Mouse (Mus musculus) gastrocnemius, adult 18-20 months (tissue): ENCODE results near the gene Zfp217. TPM values are rescaled to one million over a fixed set of nuclear protein-coding genes. Genes with fewer than 3 reads are reported as not detected.

Experiments
- DNase-seq: peaks from one replicate; pipeline ENCODE4 v3.0.0; 2021; ENCODE audit warnings: low spot score
- total RNA-seq, 2 experiments: library from RNA; stranded (reverse); gene quantifications; 2 replicates each; pipeline ENCODE4 v1.2.3; 2021

Gene Zfp217
- total RNA-seq, 2 experiments from 2014 or later: 3.8 to 5.5 TPM

DNA sequence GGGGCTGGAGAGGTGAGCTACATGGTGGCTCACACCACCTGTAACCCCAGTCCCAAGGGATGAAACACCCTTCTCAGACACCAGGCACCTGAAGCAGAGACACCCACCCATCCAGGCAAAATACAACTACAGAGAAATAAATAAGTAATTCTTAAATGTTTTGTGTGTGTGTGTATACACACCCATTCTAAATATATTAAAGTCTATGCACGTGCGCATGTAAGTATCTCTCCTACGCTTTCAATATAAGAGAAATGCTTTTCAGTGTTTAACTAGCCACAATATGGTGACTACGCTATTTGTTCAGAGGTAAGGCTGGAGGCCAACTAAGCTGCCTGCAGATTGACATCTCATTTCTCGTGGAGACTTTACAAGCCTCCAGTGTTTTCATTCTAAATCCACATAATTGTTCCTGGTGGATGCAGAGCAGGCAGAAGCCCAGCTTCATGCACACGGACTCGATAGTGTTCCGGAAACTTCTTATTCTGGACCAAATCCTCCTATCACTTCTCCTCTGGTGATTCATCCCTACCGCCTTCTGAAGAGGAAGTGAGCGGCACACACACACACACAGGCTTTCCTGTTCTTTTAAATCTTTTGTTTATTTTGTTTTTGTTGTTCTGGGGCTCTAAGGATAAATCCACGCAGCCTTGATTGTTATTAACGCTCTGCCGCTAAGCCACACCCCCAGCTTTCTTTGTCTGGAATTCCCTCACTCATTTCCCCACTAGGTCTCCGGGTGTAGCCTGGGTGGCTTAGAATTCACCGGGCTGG is 12.1 kb upstream of the Zfp217 start:
- DNase-seq: no peak

DNA sequence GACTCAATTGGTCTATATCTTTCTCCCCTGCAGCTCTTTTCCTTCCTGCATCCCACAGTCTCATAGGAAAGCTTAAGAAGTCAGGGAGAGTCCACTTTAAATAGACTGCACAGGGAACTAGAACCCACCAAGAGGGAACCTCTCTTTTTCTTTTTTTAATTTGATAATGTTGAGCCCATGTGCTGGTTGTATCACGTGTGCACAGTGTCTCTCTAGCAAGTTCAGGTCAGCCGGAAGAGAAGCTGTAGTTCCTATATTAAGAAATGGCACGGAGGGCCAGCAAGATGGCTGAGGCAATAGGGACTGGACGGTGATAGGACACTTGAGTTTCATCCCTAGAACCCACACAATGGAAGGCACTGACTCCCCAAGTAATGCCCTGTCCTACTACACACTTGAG is 11.1 kb upstream of the Zfp217 start:
- DNase-seq: no peak

GRCm38 (mm10) chr2:170158251-170158650 is 10.3 kb upstream of the Zfp217 start:
- no peak for DNase-seq

DNA sequence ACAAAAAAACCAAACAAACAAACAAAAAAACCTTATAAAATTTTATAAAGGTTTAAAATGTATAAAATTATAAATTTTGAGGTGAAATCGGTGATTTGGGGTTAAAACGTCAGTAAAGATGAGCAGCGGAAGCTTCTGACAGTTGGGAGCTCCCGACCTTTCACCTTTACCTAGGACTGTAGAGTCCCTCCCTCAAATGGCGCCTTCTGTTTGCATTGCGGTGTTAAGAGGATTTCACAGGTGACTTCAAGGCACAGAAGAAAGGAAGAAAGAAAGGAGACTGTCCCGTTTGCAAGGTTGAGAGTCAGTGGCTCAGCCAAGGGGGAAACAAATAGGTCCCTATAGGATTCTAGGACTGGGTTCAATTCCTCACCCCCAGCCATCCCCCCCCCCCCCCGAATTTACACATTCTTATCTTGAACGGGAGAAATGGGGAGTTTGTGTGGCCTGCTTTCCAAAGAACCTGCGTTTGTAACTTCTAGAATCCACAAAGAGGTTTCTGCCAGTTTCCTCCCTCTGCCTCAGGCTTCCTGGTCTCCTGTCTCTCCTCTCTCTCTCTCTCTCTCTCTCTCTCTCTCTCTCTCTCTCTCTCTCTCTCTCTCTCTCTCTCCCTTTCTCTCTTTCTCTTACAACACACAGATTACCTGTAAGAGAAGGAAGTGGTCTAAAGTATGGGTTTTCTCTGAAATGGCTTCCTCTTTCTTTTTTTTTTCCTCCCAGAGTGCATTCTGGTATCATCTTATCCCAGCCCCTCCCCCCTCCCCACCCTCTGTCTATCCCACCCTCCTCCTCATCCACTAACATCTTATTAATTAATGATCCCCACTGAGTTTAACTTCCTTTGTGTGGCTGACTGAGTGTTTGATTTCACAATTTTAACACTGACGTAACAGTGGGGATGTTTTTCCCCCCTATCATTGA is 9.6 kb upstream of the Zfp217 start:
- no peak for DNase-seq

GRCm38 (mm10) chr2:170155089-170155740 is 7.3 kb upstream of the Zfp217 start:
- peak; percentile 67 for DNase-seq

DNA sequence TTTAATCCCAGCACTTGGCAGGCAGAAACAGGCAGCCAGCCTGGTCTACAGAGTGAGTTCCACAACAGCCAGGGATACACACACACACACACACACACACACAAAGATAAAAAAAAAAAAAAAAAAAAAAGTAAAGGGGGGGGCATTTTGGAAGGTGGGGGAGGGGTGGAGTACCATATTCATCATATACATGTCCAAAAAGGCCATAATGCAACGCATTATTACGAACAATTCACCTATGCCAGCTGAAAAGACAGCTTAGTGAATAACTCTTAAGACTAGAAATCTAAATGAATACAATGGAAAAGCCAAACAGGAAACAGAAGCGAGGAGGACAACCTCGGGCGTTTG is 6.8 kb upstream of the Zfp217 start:
- DNase-seq: no peak

DNA sequence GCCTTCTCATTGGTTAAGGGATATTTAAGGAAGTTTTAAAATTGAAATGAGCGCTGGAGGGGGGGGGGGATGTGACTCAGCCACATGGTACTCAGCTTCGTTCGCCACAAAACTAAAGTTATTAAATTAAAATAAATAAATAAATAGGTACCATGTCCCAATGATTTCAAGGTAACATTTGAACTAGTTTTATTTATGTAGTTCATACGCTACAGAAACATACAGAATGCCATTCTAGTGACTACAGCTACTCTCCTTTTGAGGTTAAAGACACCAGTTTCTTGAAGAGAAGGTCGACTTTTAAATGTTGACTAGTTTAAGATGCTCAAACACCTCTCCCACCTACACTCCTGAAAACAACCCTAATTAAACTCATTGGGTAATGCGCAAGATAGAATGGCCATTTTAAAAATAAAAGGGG is 6.4 kb upstream of the Zfp217 start:
- no peak for DNase-seq

- peak; percentile 76 for DNase-seq
Measured at GRCm38 (mm10) chr2:170153421-170154271, 5.7 kb upstream of the Zfp217 start.

GRCm38 (mm10) chr2:170152856-170153255 is 5.0 kb upstream of the Zfp217 start:
- DNase-seq: no peak

DNA sequence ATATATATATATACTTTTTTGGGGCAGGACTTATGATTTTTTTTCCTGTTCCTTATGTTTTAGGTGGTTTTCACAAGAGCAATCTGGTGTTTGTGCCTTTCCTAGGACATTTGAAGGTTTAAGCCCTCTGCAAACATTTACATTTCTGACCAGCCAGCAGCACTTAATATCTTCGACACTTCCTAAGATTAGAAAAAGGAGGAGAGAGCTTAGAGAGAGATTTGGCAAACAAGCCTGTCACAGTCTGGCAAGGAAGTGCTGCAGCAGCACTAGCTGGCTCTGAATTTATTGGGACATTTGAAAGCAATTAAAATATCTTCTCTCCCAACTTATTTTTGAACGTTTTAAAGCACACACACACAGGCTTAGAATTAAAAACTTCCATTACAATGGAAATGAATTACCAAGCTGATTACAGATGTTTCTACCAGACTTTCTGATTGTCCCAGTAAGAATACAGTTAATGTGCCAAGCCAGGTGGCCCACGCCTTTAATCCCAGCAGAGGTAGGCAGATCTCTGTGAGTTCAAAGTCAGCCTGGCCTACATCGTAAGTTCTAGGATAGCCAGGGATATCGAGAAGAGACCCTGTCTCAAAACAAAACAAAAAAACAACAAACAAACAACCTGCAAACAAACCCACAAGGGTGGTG is 4.3 kb upstream of the Zfp217 start:
- no peak for DNase-seq

GRCm38 (mm10) chr2:170151470-170151869 is 3.6 kb upstream of the Zfp217 start:
- no peak for DNase-seq

DNA sequence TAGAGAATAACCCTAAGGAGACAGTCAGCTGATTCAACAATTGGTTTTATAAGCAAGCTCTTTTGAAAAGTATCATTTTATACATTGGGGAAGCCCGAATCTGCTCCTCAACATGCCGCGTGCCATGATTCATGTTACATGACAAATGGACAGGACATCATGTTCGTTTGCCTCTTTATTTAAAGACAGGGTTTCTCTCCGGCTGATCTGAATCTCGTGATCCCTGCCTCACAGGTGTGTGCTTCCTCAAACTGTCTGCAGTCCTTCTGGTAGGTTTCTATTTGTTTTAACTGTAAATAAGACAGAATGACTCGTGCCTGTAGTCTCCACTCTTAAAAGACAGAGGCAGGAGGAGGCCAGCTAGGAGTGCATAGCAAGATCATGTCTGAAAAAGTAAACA is 925 bp upstream of the Zfp217 start:
- DNase-seq: no peak

DNA sequence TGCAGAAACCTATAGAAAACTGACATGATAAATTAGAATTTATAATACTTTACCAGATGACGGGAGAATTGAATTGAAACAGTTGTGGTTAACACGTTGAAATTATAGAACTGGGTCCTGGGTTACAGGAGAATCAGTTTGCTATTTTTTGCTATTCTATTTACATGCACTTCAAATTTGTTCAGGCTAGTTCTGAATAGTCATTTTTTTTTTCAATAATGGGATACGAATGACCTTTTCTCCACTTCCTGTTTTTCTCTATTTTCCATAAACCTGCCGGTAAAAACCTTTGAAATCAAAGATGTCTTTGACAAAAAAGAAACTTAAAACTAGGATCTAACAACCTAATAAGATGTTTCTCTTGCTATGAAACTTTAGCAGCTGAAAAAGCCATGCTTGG is 733 bp downstream of the Zfp217 start:
- DNase-seq: no peak

DNA sequence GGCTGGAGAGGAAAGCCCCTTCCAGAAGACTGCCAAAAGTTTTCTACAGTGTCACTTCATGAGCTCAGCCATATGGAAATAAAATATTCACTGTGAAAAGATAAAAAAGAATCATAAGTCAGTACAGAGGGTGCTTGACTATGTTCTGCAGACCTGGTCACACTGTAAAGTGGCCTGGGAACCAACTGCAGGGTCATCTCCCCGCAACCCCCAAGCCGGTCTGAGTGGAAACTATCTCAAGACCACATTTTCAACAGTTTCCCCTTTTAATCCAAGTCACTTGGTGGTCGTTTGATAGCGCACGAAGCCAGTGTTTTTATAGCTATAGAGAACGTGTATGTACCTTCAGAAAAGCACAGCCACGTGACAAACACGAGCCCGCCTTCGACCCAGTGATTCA is 3.6 kb downstream of the Zfp217 start:
- DNase-seq: no peak

- DNase-seq: no peak
Measured at GRCm38 (mm10) chr2:170143861-170144260, 4.0 kb downstream of the Zfp217 start.

DNA sequence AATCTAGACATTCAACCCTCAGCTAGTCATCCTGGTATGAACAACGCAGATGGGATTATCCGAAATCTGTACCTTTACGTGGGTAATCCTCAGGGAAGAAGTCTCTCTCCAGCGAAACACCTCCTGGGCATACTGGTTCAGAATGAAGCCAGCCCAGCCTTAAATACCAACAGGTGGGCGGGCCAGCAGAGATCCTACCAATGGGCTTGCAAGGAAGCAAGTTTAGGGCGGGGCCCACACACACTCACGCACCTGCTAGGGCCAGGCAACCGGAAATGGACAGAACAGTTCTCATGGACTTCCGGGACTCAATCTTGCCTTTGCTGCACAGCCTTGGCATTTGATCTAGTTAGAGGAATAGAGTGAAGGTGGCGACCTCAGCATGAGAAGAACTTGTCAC is 5.4 kb downstream of the Zfp217 start:
- no peak for DNase-seq

DNA sequence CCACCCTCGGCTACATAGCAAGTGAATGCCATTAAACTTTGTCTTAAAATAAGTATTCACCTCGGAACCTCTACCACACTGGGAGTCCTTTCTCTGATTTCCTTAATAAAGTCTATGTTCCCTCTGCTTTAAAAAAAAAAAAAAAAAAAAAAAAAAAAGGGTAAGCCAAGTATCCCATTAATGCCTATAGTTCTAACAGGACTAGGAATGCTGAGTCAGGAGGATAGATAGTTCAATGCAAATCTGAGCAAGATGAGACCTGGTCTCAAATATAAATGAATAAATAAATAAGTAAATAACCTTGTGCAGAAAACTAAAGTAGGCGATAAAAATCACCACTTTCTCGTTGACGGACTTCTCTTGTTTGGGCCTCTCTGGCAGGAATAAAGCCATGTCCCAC is 6.4 kb downstream of the Zfp217 start:
- DNase-seq: no peak

- no peak for DNase-seq
Measured at GRCm38 (mm10) chr2:170139411-170140046, 8.4 kb downstream of the Zfp217 start.

DNA sequence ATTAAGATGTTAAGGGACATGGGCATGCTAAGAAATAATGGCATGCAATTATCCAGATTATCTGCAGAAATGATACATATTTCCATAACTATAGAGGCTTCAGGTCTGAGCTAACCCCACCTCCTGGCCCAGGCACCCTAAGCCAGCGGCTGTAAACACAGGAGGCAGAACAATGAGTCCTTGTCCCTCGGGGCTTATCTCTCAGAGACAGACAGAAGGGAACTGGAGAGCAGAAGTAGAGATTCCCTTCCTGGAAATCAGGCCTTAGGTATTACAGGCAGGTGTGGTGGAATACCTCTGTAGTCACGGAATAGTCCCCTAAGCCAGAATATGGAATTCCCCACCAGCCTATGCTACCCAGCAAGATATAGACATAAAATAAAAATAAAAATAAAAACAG is 11.0 kb downstream of the Zfp217 start:
- DNase-seq: no peak

DNA sequence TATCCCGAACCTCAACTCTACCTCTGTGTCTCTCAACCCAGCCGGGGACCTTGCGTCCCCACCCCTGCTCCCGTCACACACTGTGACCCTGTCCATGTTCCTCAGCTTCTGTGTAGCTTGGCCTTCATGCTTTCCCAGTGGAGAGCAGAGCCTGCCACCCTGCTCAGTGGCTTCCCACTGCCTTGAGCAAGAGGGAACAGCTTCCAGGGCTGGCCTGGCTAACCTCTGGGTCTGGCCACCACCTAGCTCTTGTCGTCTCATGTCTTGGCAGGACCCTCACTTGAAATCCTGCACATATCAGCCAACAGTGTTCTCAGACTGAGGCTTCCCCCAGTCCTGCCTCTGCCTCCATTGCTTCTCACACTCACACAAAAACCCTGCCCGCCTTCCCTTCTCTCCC is 12.1 kb downstream of the Zfp217 start:
- DNase-seq: no peak
